Mouse (Mus musculus) intestine, postnatal 0 days (tissue): ENCODE measurements around the gene Rasip1. TPM values are rescaled to one million over a fixed set of nuclear protein-coding genes. Genes with fewer than 3 reads are reported as not detected.

Source experiments
- ATAC-seq: fragments of 200-750 bp; cut with Nextera tagmentation; 2 replicates; pipeline ENCODE4 v1.8.0; 2017; ENCODE audit warnings: mild to moderate bottlenecking, moderate TSS enrichment, moderate library complexity
- H3K27ac ChIP-seq: fragments of 300-500 bp; sonication (generic); 2 replicates; pipeline ENCODE4 v1.5.1; 2014; ENCODE audit warnings: mild to moderate bottlenecking, low read depth, low read length, moderate library complexity
- H3K27me3 ChIP-seq: fragments of 300-500 bp; sonication (generic); replicated peaks from 2 replicates; pipeline ENCODE4 v1.6.1; 2014; ENCODE audit warnings: low read length, mixed read lengths; ENCODE audit not compliant: control insufficient read depth, insufficient read depth
- H3K36me3 ChIP-seq: fragments of 300-500 bp; sonication (generic); 2 replicates; pipeline ENCODE4 v1.6.1; 2014; ENCODE audit warnings: mild to moderate bottlenecking, moderate library complexity; ENCODE audit not compliant: control insufficient read depth, insufficient read depth
- H3K4me1 ChIP-seq: fragments of 300-500 bp; sonication (generic); replicated peaks from 2 replicates; pipeline ENCODE4 v1.6.1; 2014; ENCODE audit warnings: antibody characterized with exemption, low read length, mixed read lengths; ENCODE audit not compliant: control insufficient read depth, insufficient read depth
- H3K4me2 ChIP-seq: fragments of 300-500 bp; sonication (generic); replicated peaks from 2 replicates; pipeline ENCODE4 v1.6.1; 2014; ENCODE audit warnings: low read depth, mild to moderate bottlenecking, moderate library complexity
- H3K4me3 ChIP-seq: fragments of 300-500 bp; sonication (generic); 2 replicates; pipeline ENCODE4 v1.5.1; 2014; ENCODE audit warnings: low read depth, low read length
- H3K9ac ChIP-seq: fragments of 300-500 bp; sonication (generic); 2 replicates; pipeline ENCODE4 v1.6.1; 2014; ENCODE audit warnings: mild to moderate bottlenecking, low read depth, low read length
- H3K9me3 ChIP-seq: fragments of 300-500 bp; sonication (generic); 2 replicates; pipeline ENCODE4 v1.6.1; 2016; ENCODE audit warnings: mixed run types; ENCODE audit not compliant: control insufficient read depth
- CTCF ChIP-seq: sonication (generic); IDR thresholded peaks from 2 replicates; pipeline ENCODE4 v1.5.1; 2016; ENCODE audit warnings: low read depth, mild to moderate bottlenecking, control low read depth, antibody characterized with exemption, moderate library complexity
- WGBS: fragments of 180-500 bp; shearing (Covaris S2); extraction: QIAGEN DNeasy Blood & Tissue Kit; methylation state at CpG from one replicate; pipeline ENCODE4 v1.1.7; 2014; 5-methylcytosine and 5-hydroxymethylcytosine counted together
- polyA plus RNA-seq: library from polyadenylated mRNA; unstranded; fragments of >200 nt; fragmentation: Nextera tagmentation; extraction: Ambion mirVana; gene quantifications from 2 replicates; pipeline ENCODE4 v1.2.1, GENCODE M21; 2015

The Rasip1 gene
- polyA plus RNA-seq, 1 experiment from 2014 or later: 6.1 TPM

- ATAC-seq: no peak
- H3K4me3 ChIP-seq: no peak overlapping the region
- TF ChIP-seq CTCF: no peak
- H3K9ac ChIP-seq: no peak overlapping the region
- peaks cover 43% of the 10 kb centered on the region; the same call in 1 of the 2 replicates for H3K27me3 ChIP-seq
- H3K4me1 ChIP-seq: no peaks in the 10 kb centered on the region
- 0 out of 2 replicates have a peak, but pooled peaks cover 2% of the 10 kb centered on the region for H3K36me3 ChIP-seq
- no peak overlapping the region for H3K27ac ChIP-seq
- H3K4me2 ChIP-seq: no peak overlapping the region
- WGBS: 94% methylated on average over 6 of the region's 6 CpGs
- no peaks in the 10 kb centered on the region for H3K9me3 ChIP-seq
Measured at GRCm38 (mm10) chr7:45637710-45638109, 10.4 kb downstream of the Rasip1 start.

GRCm38 (mm10) chr7:45638623-45639401 is 11.5 kb downstream of the Rasip1 start:
- TF ChIP-seq CTCF: no peak
- Histone ChIP-seq H3K4me2 (peak overlapping the region; percentile 28), H3K9ac (no peak overlapping the region), H3K27me3 (peaks cover 37% of the 10 kb centered on the region; the same call in 1 of the 2 replicates), H3K36me3 (0 out of 2 replicates have a peak, but pooled peaks cover 2% of the 10 kb centered on the region), H3K27ac (no peak overlapping the region), H3K9me3 (no peaks in the 10 kb centered on the region), H3K4me1 (no peaks in the 10 kb centered on the region), H3K4me3 (no peak overlapping the region)
- 31% methylated on average over 29 of the region's 29 CpGs for WGBS
- ATAC-seq: peak; percentile 62

GRCm38 (mm10) chr7:45639561-45640027 is 12.3 kb downstream of the Rasip1 start, which contains the start of gene Mamstr:
Mamstr (plus strand) TSS chr7:45639977.
- 46% methylated on average over 19 of the region's 19 CpGs for WGBS
- no peak for TF ChIP-seq CTCF
- no peak for ATAC-seq
- no peak within 1 kb of the TSS for H3K4me2 ChIP-seq
- no peaks in the 10 kb centered on the region for H3K9me3 ChIP-seq
- 0 out of 2 replicates have a peak, but pooled peaks cover 2% of the 10 kb centered on the region for H3K36me3 ChIP-seq
- no peak within 1 kb of the TSS for H3K27ac ChIP-seq
- H3K9ac ChIP-seq: no peak within 1 kb of the TSS
- H3K4me1 ChIP-seq: no peaks in the 10 kb centered on the region
- H3K4me3 ChIP-seq: no peak within 1 kb of the TSS
- peaks cover 38% of the 10 kb centered on the region; the same call in 1 of the 2 replicates for H3K27me3 ChIP-seq

- H3K9ac ChIP-seq: no peak overlapping the region
- 0 out of 2 replicates have a peak, but pooled peaks cover 2% of the 10 kb centered on the region for H3K36me3 ChIP-seq
- no peak overlapping the region for H3K4me2 ChIP-seq
- H3K9me3 ChIP-seq: no peaks in the 10 kb centered on the region
- WGBS: 85% methylated on average over 19 of the region's 19 CpGs
- H3K27me3 ChIP-seq: peaks cover 43% of the 10 kb centered on the region; the same call in 1 of the 2 replicates
- no peak overlapping the region for H3K27ac ChIP-seq
- no peak for TF ChIP-seq CTCF
- ATAC-seq: no peak
- H3K4me1 ChIP-seq: no peaks in the 10 kb centered on the region
- no peak overlapping the region for H3K4me3 ChIP-seq
Measured at GRCm38 (mm10) chr7:45640191-45640957, 13.1 kb downstream of the Rasip1 start.

DNA sequence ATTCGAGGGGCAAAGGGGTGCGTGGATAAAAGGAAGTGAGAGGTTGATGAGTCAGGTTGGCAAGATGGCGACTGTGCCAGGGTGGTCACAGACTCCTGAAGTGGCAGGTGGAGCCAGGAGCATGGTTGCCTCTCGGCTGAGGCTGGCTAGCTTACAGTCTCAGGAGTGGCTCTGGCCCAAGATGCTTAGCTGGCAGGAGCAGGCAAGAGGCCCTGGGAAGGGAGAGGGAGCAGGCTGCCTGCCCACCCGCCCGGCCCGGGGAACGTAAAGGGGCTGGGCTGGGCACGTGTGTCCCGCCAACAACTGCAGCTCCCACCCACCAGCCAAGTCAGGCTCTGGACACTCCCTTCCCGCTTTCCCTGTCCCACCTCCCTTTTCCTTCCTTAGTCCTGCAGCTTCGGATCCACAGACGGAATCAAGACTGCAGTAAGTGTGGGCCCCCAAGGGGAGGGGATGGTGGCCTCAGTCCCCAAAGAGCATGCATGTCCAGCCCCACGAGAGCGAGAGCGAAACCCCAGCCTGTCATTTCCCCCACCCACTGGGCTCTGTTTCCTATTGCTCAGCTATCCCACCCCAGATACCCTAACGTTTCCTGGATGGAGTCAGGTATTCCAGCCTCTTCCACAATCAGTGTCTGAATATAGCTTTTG is 14.2 kb downstream of the Rasip1 start:
- WGBS: 51% methylated on average over 17 of the region's 17 CpGs
- Histone ChIP-seq H3K27ac (no peak overlapping the region), H3K4me3 (peak overlapping the region; percentile 2; the same call in 1 of the 2 replicates), H3K9me3 (no peaks in the 10 kb centered on the region), H3K4me2 (peak overlapping the region; percentile 35), H3K27me3 (peaks cover 43% of the 10 kb centered on the region; the same call in 1 of the 2 replicates), H3K4me1 (no peaks in the 10 kb centered on the region), H3K36me3 (0 out of 2 replicates have a peak, but pooled peaks cover 2% of the 10 kb centered on the region), H3K9ac (no peak overlapping the region)
- TF ChIP-seq CTCF: no peak
- no peak for ATAC-seq
